24 mouse cellular contexts compared by ENCODE assay signal in the genomic region with DNA sequence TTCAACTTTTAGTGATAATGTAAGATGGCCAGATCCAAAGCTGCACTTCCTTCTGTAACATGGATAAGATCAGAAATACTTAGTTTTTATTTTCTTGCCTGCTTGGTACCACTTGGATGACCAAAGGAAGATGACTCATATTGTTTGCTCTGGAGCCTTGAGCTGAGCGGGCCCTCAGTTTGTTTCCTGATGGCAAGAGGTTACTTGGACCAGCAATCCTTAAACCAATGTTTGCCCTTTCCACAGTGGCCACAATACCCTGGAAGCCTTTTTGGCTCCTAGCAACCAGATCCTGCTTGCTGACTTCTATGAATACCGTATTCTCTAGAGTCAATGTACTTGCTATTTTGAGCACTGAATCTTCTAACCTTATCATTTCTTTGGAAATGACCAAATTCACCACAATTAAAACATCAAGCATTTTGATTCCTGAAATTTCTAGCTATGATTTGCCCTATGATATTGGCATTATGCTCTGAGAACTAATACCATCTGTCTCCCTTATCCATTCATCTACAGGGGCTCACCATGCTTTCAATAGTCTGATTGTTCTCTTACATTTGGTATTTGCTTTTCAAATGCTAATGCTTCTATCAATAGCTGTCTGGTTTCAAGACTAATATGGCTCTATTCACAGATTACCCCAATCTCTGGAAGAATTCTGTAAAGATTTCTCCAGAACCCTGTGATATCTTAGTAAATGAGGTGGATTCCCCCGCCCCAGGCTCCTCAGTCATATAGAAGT. TPM values are rescaled to one million over a fixed set of nuclear protein-coding genes. Genes with fewer than 3 reads are reported as not detected.
DNase-seq lines count a peak whose midpoint lies in the region; ATAC-seq and TF ChIP-seq lines count a peak whose summit lies in the region.
"Had no signal": no experiment of that assay in that cellular context is flagged by ENCODE, and none has a peak within 500 bp of the region (broad histone marks: within the 10 kb centered on the region; RNA-seq: fewer than 3 reads in every experiment).

No protein-coding gene starts in this region.

- no peak overlapping the region for H3K27ac ChIP-seq in liver, adult 2 months (replicated peaks; ENCODE audit: insufficient read depth, low read depth, low read length)
- H3K27ac ChIP-seq in hindbrain, postnatal 0 days: no peak overlapping the region
- no peak overlapping the region for H3K27ac ChIP-seq in kidney, embryonic 15.5 days
- H3K27ac ChIP-seq: embryonic facial prominence, embryonic 15.5 days; heart, embryonic 13.5 days; kidney, postnatal 0 days; left cerebral cortex, adult 2 months; limb, embryonic 15.5 days; neural tube, embryonic 12.5 days had no signal

- no peaks in the 10 kb centered on the region; the same call in 1 of the 2 replicates for H3K27me3 ChIP-seq in liver, adult 2 months (ENCODE audit: control insufficient read depth, insufficient read depth, low read length)
- no peaks in the 10 kb centered on the region for H3K27me3 ChIP-seq in hindbrain, postnatal 0 days (ENCODE audit: insufficient read depth, low read length)
- H3K27me3 ChIP-seq in kidney, embryonic 15.5 days: no peaks in the 10 kb centered on the region
- H3K27me3 ChIP-seq: embryonic facial prominence, embryonic 15.5 days; limb, embryonic 15.5 days; neural tube, embryonic 12.5 days had no signal

- no peaks in the 10 kb centered on the region for H3K4me1 ChIP-seq in liver, adult 2 months (ENCODE audit: control insufficient read depth, insufficient read depth, low read length)
- no peaks in the 10 kb centered on the region for H3K4me1 ChIP-seq in hindbrain, postnatal 0 days (ENCODE audit: insufficient read depth, low read length)
- H3K4me1 ChIP-seq in kidney, embryonic 15.5 days: no peaks in the 10 kb centered on the region
- H3K4me1 ChIP-seq: embryonic facial prominence, embryonic 15.5 days; heart, embryonic 13.5 days; limb, embryonic 15.5 days had no signal

- no peak for TF ChIP-seq POLR2A in liver, adult 2 months (IDR thresholded peaks at IDR 0.05; ENCODE audit: extremely low read depth, insufficient read depth, low read length)

- no peaks in the 10 kb centered on the region for H3K9me3 ChIP-seq in hindbrain, postnatal 0 days (ENCODE audit: low read length)
- H3K9me3 ChIP-seq in kidney, embryonic 15.5 days (replicated peaks): no peaks in the 10 kb centered on the region
- H3K9me3 ChIP-seq: embryonic facial prominence, embryonic 15.5 days; heart, embryonic 13.5 days; limb, embryonic 15.5 days; neural tube, embryonic 12.5 days had no signal

- H3K4me3 ChIP-seq in liver, adult 2 months (ENCODE audit: insufficient read depth, low read depth, low read length): no peak overlapping the region
- no peak overlapping the region for H3K4me3 ChIP-seq in hindbrain, postnatal 0 days (ENCODE audit: low read length)
- no peak overlapping the region for H3K4me3 ChIP-seq in kidney, embryonic 15.5 days (replicated peaks)
- H3K4me3 ChIP-seq: embryonic facial prominence, embryonic 15.5 days; heart, embryonic 13.5 days; left cerebral cortex, adult 2 months; limb, embryonic 15.5 days; neural tube, embryonic 12.5 days had no signal

- WGBS in liver, adult 2 months: 47% methylated on average over 3 of the region's 3 CpGs
- WGBS in hindbrain, postnatal 0 days: 33% methylated on average over 3 of the region's 3 CpGs
- 82% methylated on average over 3 of the region's 3 CpGs for WGBS in kidney, embryonic 15.5 days

- H3K79me2 ChIP-seq in liver, adult 2 months (ENCODE audit: control insufficient read depth, insufficient read depth, low read length): no peaks in the 10 kb centered on the region

- ATAC-seq in hindbrain, postnatal 0 days: peak; percentile 55; the same call in 1 of the 2 replicates
- no peak for ATAC-seq in kidney, embryonic 15.5 days (replicated peaks; ENCODE audit: low FRiP score)
- ATAC-seq: forebrain, embryonic 16.5 days had no signal

- no peak for TF ChIP-seq CTCF in liver, adult 2 months (IDR thresholded peaks at IDR 0.05; ENCODE audit: low read depth, low read length)
- TF ChIP-seq CTCF in hindbrain, postnatal 0 days (IDR thresholded peaks at IDR 0.05; ENCODE audit: low read depth): no peak

- peak; percentile 15 for DNase-seq in liver, adult 2 months (ENCODE audit: extremely low read depth, low read depth, low spot score)
- no peak for DNase-seq in liver
- peak; percentile 60 for DNase-seq in 3T3-L1 (ENCODE audit: low read depth, low spot score)
- peak; percentile 88 for DNase-seq in 416B (ENCODE audit: low read depth)
- no peak for DNase-seq in hindbrain, postnatal 0 days (ENCODE audit: low spot score)
- DNase-seq in adrenal gland, adult 2 months: no peak
- no peak for DNase-seq in left cerebral cortex, adult 8-10 months (ENCODE audit: low spot score in 2 of 2)
- DNase-seq: adrenal gland, postnatal 36 days; cerebellum, adult 11-12 months; cerebellum, postnatal 14 days; gastrocnemius, postnatal 14 days; heart, adult 11 months; heart, postnatal 14 days; kidney, adult 11 months; left cerebral cortex, postnatal 4 days; thymus, postnatal 25 days had no signal

- no peak overlapping the region for H3K4me2 ChIP-seq in hindbrain, postnatal 0 days (ENCODE audit: low read depth, low read length)
- no peak overlapping the region for H3K4me2 ChIP-seq in kidney, embryonic 15.5 days
- H3K4me2 ChIP-seq: embryonic facial prominence, embryonic 15.5 days; heart, embryonic 13.5 days; limb, embryonic 15.5 days; neural tube, embryonic 12.5 days had no signal

- H3K36me3 ChIP-seq in liver, adult 2 months (ENCODE audit: control insufficient read depth, insufficient read depth, low read length): no peaks in the 10 kb centered on the region
- no peaks in the 10 kb centered on the region for H3K36me3 ChIP-seq in hindbrain, postnatal 0 days (ENCODE audit: insufficient read depth, low read length)
- no peaks in the 10 kb centered on the region for H3K36me3 ChIP-seq in kidney, embryonic 15.5 days
- H3K36me3 ChIP-seq: embryonic facial prominence, embryonic 15.5 days; heart, embryonic 13.5 days; limb, embryonic 15.5 days; neural tube, embryonic 12.5 days had no signal

- no peak overlapping the region for H3K9ac ChIP-seq in liver, adult 2 months (ENCODE audit: low read depth, low read length)
- no peak overlapping the region for H3K9ac ChIP-seq in hindbrain, postnatal 0 days (replicated peaks; ENCODE audit: low read length)
- no peak overlapping the region for H3K9ac ChIP-seq in kidney, embryonic 15.5 days
- H3K9ac ChIP-seq: embryonic facial prominence, embryonic 15.5 days; heart, embryonic 13.5 days; limb, embryonic 15.5 days; neural tube, embryonic 12.5 days had no signal

RNA-seq across cellular contexts. Expression of a gene that starts 11.7 kb away (rescaled TPM):
- 6.1 and 6.4 TPM in 2 replicates for total RNA-seq in liver, adult 2 months (2014; rRNA removed)
- polyA plus RNA-seq in liver, adult 2 months (2012; rRNA removed): 3.3 and 3.8 TPM in 2 replicates
- total RNA-seq in hindbrain, postnatal 0 days (2014; rRNA removed): 21.2 and 21.9 TPM in 2 replicates
- 25.5 and 27.5 TPM in 2 replicates for polyA plus RNA-seq in hindbrain, postnatal 0 days (2015; fragmentation: Nextera tagmentation; extraction: Ambion mirVana)
- total RNA-seq in adrenal gland, adult 2 months (2021): 10 to 100 TPM; 33.2 to 33.8 TPM
- 7.0 and 7.6 TPM in 2 replicates for polyA plus RNA-seq in adrenal gland, adult 2 months (2012; rRNA removed)
- 34.9 and 37.5 TPM in 2 replicates for polyA plus RNA-seq in kidney, embryonic 15.5 days (2015; fragmentation: Nextera tagmentation; extraction: Ambion mirVana)
- total RNA-seq in left cerebral cortex, adult 8-10 months (2022): 10 to 100 TPM; 22.6 to 28.0 (median 26.5) TPM

Comparison
In these comparisons a context has a peak if more than half of its experiments do, and no peak if none do; other contexts are left out.
1. DNase-seq: peak in liver, adult 2 months (single experiment), 3T3-L1 (single experiment) and 416B (single experiment); none in liver (single experiment), hindbrain, postnatal 0 days (single experiment), adrenal gland, adult 2 months (single experiment) and left cerebral cortex, adult 8-10 months (0 of 2).